Mouse (Mus musculus): ENCODE measurements around the gene Cbx7.

GRCm38 (mm10) chr15:79951226-79951625 is 19.7 kb downstream of the Cbx7 start:
- TF ChIP-seq MAFK (IDR thresholded peaks at IDR 0.05; ENCODE audit: insufficient read depth, low read depth, low read length) (no peak), ZC3H11A (IDR thresholded peaks at IDR 0.05; ENCODE audit: borderline replicate concordance, low read depth, low read length) (no peak)
